Mouse (Mus musculus) kidney, adult 2 months (tissue): Measurements from ENCODE around the gene Elk4.

Experiments
- CTCF ChIP-seq: fragments of 200-500 bp; conservative IDR thresholded peaks from 2 replicates; pipeline ENCODE4 v1.5.1; 2011; ENCODE audit warnings: low read depth, mild to moderate bottlenecking, control low read depth, low read length, moderate library complexity, mixed read lengths; ENCODE audit not compliant: insufficient read depth, insufficient read length
- POLR2A ChIP-seq: fragments of 200-500 bp; IDR thresholded peaks from one replicate; pipeline ENCODE4 v1.6.1; 2011; ENCODE audit warnings: low read depth, low read length, control low read depth

- TF ChIP-seq CTCF: no peak
- no peak for TF ChIP-seq POLR2A
Measured at GRCm38 (mm10) chr1:132060036-132060769, 52.8 kb downstream of the Elk4 start.
